In genomic region chr3:95237541-95238099, GRCm38 (mm10) we compare ENCODE assay signal across 25 mouse cellular contexts. TPM values are rescaled to one million over a fixed set of nuclear protein-coding genes. Genes with fewer than 3 reads are reported as not detected.
A peak's percentile ranks its signal among the peaks of the same experiment; 100 is the strongest.
DNase-seq lines count a peak whose midpoint lies in the region; ATAC-seq and TF ChIP-seq lines count a peak whose summit lies in the region.
"Had no signal": no experiment of that assay in that cellular context is flagged by ENCODE, and none has a peak within 500 bp of the region (broad histone marks: within the 10 kb centered on the region; RNA-seq: fewer than 3 reads in every experiment).

No protein-coding gene starts in this region.

- ATAC-seq in heart, embryonic 13.5 days (ENCODE audit: extremely low read depth, insufficient number of reproducible peaks, low FRiP score, low TSS enrichment): no peak
- no peak; the same call in 1 of the 2 replicates for ATAC-seq in hindbrain, embryonic 12.5 days (ENCODE audit: low FRiP score)
- no peak for ATAC-seq in kidney, embryonic 15.5 days (replicated peaks; ENCODE audit: low FRiP score)
- ATAC-seq: forebrain, postnatal 0 days; inflammation-experienced regulatory T-cells, adult 6 months; midbrain, embryonic 13.5 days; Patski had no signal

- TF ChIP-seq CTCF in testis, adult 2 months (IDR thresholded peaks at IDR 0.05; ENCODE audit: control insufficient read depth, insufficient read depth, insufficient replicate concordance, low read depth, low read length): no peak

- TF ChIP-seq POLR2A in testis, adult 2 months (IDR thresholded peaks at IDR 0.05; ENCODE audit: control insufficient read depth, low read depth, low read length): no peak

- H3K27me3 ChIP-seq in heart, embryonic 13.5 days (replicated peaks): no peaks in the 10 kb centered on the region
- H3K27me3 ChIP-seq in testis, adult 2 months (ENCODE audit: control insufficient read depth, insufficient read depth, low read length): no peaks in the 10 kb centered on the region
- no peaks in the 10 kb centered on the region for H3K27me3 ChIP-seq in hindbrain, embryonic 12.5 days
- no peaks in the 10 kb centered on the region for H3K27me3 ChIP-seq in kidney, embryonic 15.5 days
- H3K27me3 ChIP-seq: limb, embryonic 15.5 days; midbrain, embryonic 13.5 days; Patski had no signal

- H3K4me1 ChIP-seq in heart, embryonic 13.5 days: peaks cover 28% of the 10 kb centered on the region
- H3K4me1 ChIP-seq in testis, adult 2 months (ENCODE audit: control insufficient read depth, insufficient read depth, low read length): peaks cover 11% of the 10 kb centered on the region
- H3K4me1 ChIP-seq in hindbrain, embryonic 12.5 days: 0 out of 2 replicates have a peak, but pooled peaks cover 5% of the 10 kb centered on the region
- peaks cover 28% of the 10 kb centered on the region for H3K4me1 ChIP-seq in kidney, embryonic 15.5 days
- H3K4me1 ChIP-seq: midbrain, embryonic 13.5 days had no signal

- intact Hi-C loops in heart, postnatal 36 days (cut with DNase I): no loop called here

- H3K4me2 ChIP-seq in heart, embryonic 13.5 days: no peak overlapping the region
- H3K4me2 ChIP-seq in hindbrain, embryonic 12.5 days (replicated peaks): no peak overlapping the region
- H3K4me2 ChIP-seq in kidney, embryonic 15.5 days: no peak overlapping the region
- H3K4me2 ChIP-seq: limb, embryonic 15.5 days; midbrain, embryonic 13.5 days had no signal

- H3K9ac ChIP-seq in heart, embryonic 13.5 days: peak overlapping the region; percentile 19; the same call in 1 of the 2 replicates
- no peak overlapping the region for H3K9ac ChIP-seq in hindbrain, embryonic 12.5 days
- no peak overlapping the region for H3K9ac ChIP-seq in kidney, embryonic 15.5 days
- H3K9ac ChIP-seq: forebrain, postnatal 0 days; limb, embryonic 15.5 days; midbrain, embryonic 13.5 days had no signal

- DNase-seq in heart, postnatal 36 days: no peak
- no peak for DNase-seq in testis, postnatal 14 days (ENCODE audit: low spot score)
- peak; percentile 45 for DNase-seq in lung, postnatal 10 days
- no peak for DNase-seq in gastrocnemius, postnatal 4 days (ENCODE audit: low spot score in 2 of 2)
- DNase-seq: adrenal gland, postnatal 10 days; cerebellum, postnatal 14 days; forebrain, postnatal 0 days; kidney, adult 2 months; kidney, postnatal 14 days; thymus, postnatal 14 days had no signal

- no peak overlapping the region for H3K27ac ChIP-seq in heart, embryonic 13.5 days (replicated peaks)
- H3K27ac ChIP-seq in testis, adult 2 months (ENCODE audit: control insufficient read depth, insufficient read depth, low read depth, low read length): no peak overlapping the region
- no peak overlapping the region for H3K27ac ChIP-seq in hindbrain, embryonic 12.5 days
- no peak overlapping the region for H3K27ac ChIP-seq in kidney, embryonic 15.5 days
- H3K27ac ChIP-seq: forebrain, embryonic 10.5 days; layer of hippocampus, adult 2 months; limb, embryonic 15.5 days; midbrain, embryonic 13.5 days had no signal

- no peaks in the 10 kb centered on the region for H3K9me3 ChIP-seq in heart, embryonic 13.5 days
- no peaks in the 10 kb centered on the region for H3K9me3 ChIP-seq in hindbrain, embryonic 12.5 days (replicated peaks)
- no peaks in the 10 kb centered on the region for H3K9me3 ChIP-seq in kidney, embryonic 15.5 days (replicated peaks)
- H3K9me3 ChIP-seq: limb, embryonic 15.5 days; midbrain, embryonic 13.5 days had no signal

- peaks cover 60% of the 10 kb centered on the region for H3K36me3 ChIP-seq in heart, embryonic 13.5 days
- peaks cover 3% of the 10 kb centered on the region for H3K36me3 ChIP-seq in testis, adult 2 months (ENCODE audit: control insufficient read depth, insufficient read depth, low read length)
- H3K36me3 ChIP-seq in hindbrain, embryonic 12.5 days: peaks cover 56% of the 10 kb centered on the region
- H3K36me3 ChIP-seq in kidney, embryonic 15.5 days: peaks cover 60% of the 10 kb centered on the region

- 77% methylated on average over 8 of the region's 8 CpGs for WGBS in heart, embryonic 13.5 days
- 93% methylated on average over 8 of the region's 8 CpGs for WGBS in hindbrain, embryonic 12.5 days
- 86% methylated on average over 8 of the region's 8 CpGs for WGBS in kidney, embryonic 15.5 days

- H3K4me3 ChIP-seq in heart, embryonic 13.5 days: no peak overlapping the region
- peak overlapping the region; percentile 53 for H3K4me3 ChIP-seq in testis, adult 2 months (ENCODE audit: control insufficient read depth, low read depth, low read length)
- H3K4me3 ChIP-seq in hindbrain, embryonic 12.5 days: no peak overlapping the region
- no peak overlapping the region for H3K4me3 ChIP-seq in kidney, embryonic 15.5 days (replicated peaks)
- H3K4me3 ChIP-seq: forebrain, embryonic 10.5 days; layer of hippocampus, adult 2 months; limb, embryonic 15.5 days; midbrain, embryonic 13.5 days had no signal

RNA-seq across cellular contexts. Expression of gene Gm128, which starts 3.8 kb away (rescaled TPM):
- 0.24 and 0.37 TPM in 2 replicates for polyA plus RNA-seq in heart, embryonic 13.5 days (2015; fragmentation: Nextera tagmentation; extraction: Ambion mirVana)
- not detected for total RNA-seq in heart, postnatal 36 days (2021)
- polyA plus RNA-seq in testis, adult 2 months (2012; rRNA removed): 603 and 652 TPM in 2 replicates
- 0.25 and 0.42 TPM in 2 replicates for polyA plus RNA-seq in hindbrain, embryonic 12.5 days (2016; fragmentation: Nextera tagmentation; extraction: Ambion mirVana)
- 0.50 and 0.53 TPM in 2 replicates for polyA plus RNA-seq in kidney, embryonic 15.5 days (2015; fragmentation: Nextera tagmentation; extraction: Ambion mirVana)
- under 1 TPM in 1 of 2 experiments, not detected in 1; 0.18 TPM for total RNA-seq in gastrocnemius, postnatal 4 days (2021)
- total RNA-seq: gastrocnemius, adult 8-10 months; heart, adult 8-10 months had no signal
- polyA plus RNA-seq: hindbrain, embryonic 11.5 days had no signal

RNA-seq across cellular contexts. Expression of gene Mllt11, which starts 5.6 kb away (rescaled TPM):
- polyA plus RNA-seq in heart, embryonic 13.5 days (2015; fragmentation: Nextera tagmentation; extraction: Ambion mirVana): 11.0 and 11.5 TPM in 2 replicates
- total RNA-seq in heart, postnatal 36 days (2021): 1 to 10 TPM; 6.1 to 8.5 TPM
- polyA plus RNA-seq in testis, adult 2 months (2012; rRNA removed): 744 and 839 TPM in 2 replicates
- polyA plus RNA-seq in hindbrain, embryonic 12.5 days (2016; fragmentation: Nextera tagmentation; extraction: Ambion mirVana): 116 and 124 TPM in 2 replicates
- polyA plus RNA-seq in kidney, embryonic 15.5 days (2015; fragmentation: Nextera tagmentation; extraction: Ambion mirVana): 12.9 and 16.0 TPM in 2 replicates
- total RNA-seq in gastrocnemius, postnatal 4 days (2021): 10 to 100 TPM; 30.9 to 34.4 TPM

RNA-seq across cellular contexts. Expression of gene Cdc42se1, which starts 9.1 kb away (rescaled TPM):
- polyA plus RNA-seq in heart, embryonic 13.5 days (2015; fragmentation: Nextera tagmentation; extraction: Ambion mirVana): 51.6 and 52.3 TPM in 2 replicates
- total RNA-seq in heart, postnatal 36 days (2021): 10 to 100 TPM; 20.4 to 22.8 TPM
- polyA plus RNA-seq in testis, adult 2 months (2012; rRNA removed): 95.8 and 99.6 TPM in 2 replicates
- 91.7 and 95.8 TPM in 2 replicates for polyA plus RNA-seq in hindbrain, embryonic 12.5 days (2016; fragmentation: Nextera tagmentation; extraction: Ambion mirVana)
- 87.4 and 92.0 TPM in 2 replicates for polyA plus RNA-seq in kidney, embryonic 15.5 days (2015; fragmentation: Nextera tagmentation; extraction: Ambion mirVana)
- total RNA-seq in gastrocnemius, postnatal 4 days (2021): 10 to 100 TPM; 48.1 to 49.2 TPM

RNA-seq across cellular contexts. Expression of gene Bnipl, which starts 13.4 kb away (rescaled TPM):
- polyA plus RNA-seq in heart, embryonic 13.5 days (2015; fragmentation: Nextera tagmentation; extraction: Ambion mirVana): 0.23 and 0.24 TPM in 2 replicates
- total RNA-seq in heart, postnatal 36 days (2021): not detected
- polyA plus RNA-seq in testis, adult 2 months (2012; rRNA removed): 1.9 and 2.0 TPM in 2 replicates
- polyA plus RNA-seq in hindbrain, embryonic 12.5 days (2016; fragmentation: Nextera tagmentation; extraction: Ambion mirVana): 1.0 and 1.1 TPM in 2 replicates
- polyA plus RNA-seq in kidney, embryonic 15.5 days (2015; fragmentation: Nextera tagmentation; extraction: Ambion mirVana): 1.2 and 1.4 TPM in 2 replicates
- under 1 TPM; 0.16 to 0.29 TPM for total RNA-seq in gastrocnemius, postnatal 4 days (2021)
- total RNA-seq: gastrocnemius, adult 8-10 months; heart, adult 8-10 months; megakaryocyte, adult 5-6 weeks had no signal
- polyA plus RNA-seq: forebrain, postnatal 0 days; liver, embryonic 16.5 days had no signal

RNA-seq across cellular contexts. Expression of gene Gabpb2, which starts 19.9 kb away (rescaled TPM):
- polyA plus RNA-seq in heart, embryonic 13.5 days (2015; fragmentation: Nextera tagmentation; extraction: Ambion mirVana): 5.1 and 5.4 TPM in 2 replicates
- total RNA-seq in heart, postnatal 36 days (2021): 10 to 100 TPM; 10.9 to 11.7 TPM
- polyA plus RNA-seq in testis, adult 2 months (2012; rRNA removed): 5.2 and 5.6 TPM in 2 replicates
- 10.1 and 10.8 TPM in 2 replicates for polyA plus RNA-seq in hindbrain, embryonic 12.5 days (2016; fragmentation: Nextera tagmentation; extraction: Ambion mirVana)
- 10.0 and 10.6 TPM in 2 replicates for polyA plus RNA-seq in kidney, embryonic 15.5 days (2015; fragmentation: Nextera tagmentation; extraction: Ambion mirVana)
- 10 to 100 TPM; 18.0 to 18.8 TPM for total RNA-seq in gastrocnemius, postnatal 4 days (2021)

Comparison
In these comparisons a context has a peak if more than half of its experiments do, and no peak if none do; other contexts are left out.
1. RNA of gene Gm128, which starts 3.8 kb away (polyA plus RNA-seq): 603 to 652 TPM in testis, adult 2 months; 0.50 to 0.53 TPM in kidney, embryonic 15.5 days, 0.24 to 0.37 TPM in heart, embryonic 13.5 days and 0.25 to 0.42 TPM in hindbrain, embryonic 12.5 days; every median in the first group is over 100 times any median in the second.